Mouse (Mus musculus) intestine, postnatal 0 days (tissue): Measurements from ENCODE around the gene Cript. TPM values are rescaled to one million over a fixed set of nuclear protein-coding genes. Genes with fewer than 3 reads are reported as not detected.

Experiments
- ATAC-seq: fragments of 200-750 bp; cut with Nextera tagmentation; 2 replicates; pipeline ENCODE4 v1.8.0; 2017; ENCODE audit warnings: mild to moderate bottlenecking, moderate TSS enrichment, moderate library complexity
- H3K27ac ChIP-seq: fragments of 300-500 bp; sonication (generic); 2 replicates; pipeline ENCODE4 v1.5.1; 2014; ENCODE audit warnings: mild to moderate bottlenecking, low read depth, low read length, moderate library complexity
- H3K27me3 ChIP-seq: fragments of 300-500 bp; sonication (generic); replicated peaks from 2 replicates; pipeline ENCODE4 v1.6.1; 2014; ENCODE audit warnings: low read length, mixed read lengths; ENCODE audit not compliant: control insufficient read depth, insufficient read depth
- H3K36me3 ChIP-seq: fragments of 300-500 bp; sonication (generic); 2 replicates; pipeline ENCODE4 v1.6.1; 2014; ENCODE audit warnings: mild to moderate bottlenecking, moderate library complexity; ENCODE audit not compliant: control insufficient read depth, insufficient read depth
- H3K4me1 ChIP-seq: fragments of 300-500 bp; sonication (generic); replicated peaks from 2 replicates; pipeline ENCODE4 v1.6.1; 2014; ENCODE audit warnings: antibody characterized with exemption, low read length, mixed read lengths; ENCODE audit not compliant: control insufficient read depth, insufficient read depth
- H3K4me2 ChIP-seq: fragments of 300-500 bp; sonication (generic); replicated peaks from 2 replicates; pipeline ENCODE4 v1.6.1; 2014; ENCODE audit warnings: low read depth, mild to moderate bottlenecking, moderate library complexity
- H3K4me3 ChIP-seq: fragments of 300-500 bp; sonication (generic); 2 replicates; pipeline ENCODE4 v1.5.1; 2014; ENCODE audit warnings: low read depth, low read length
- H3K9ac ChIP-seq: fragments of 300-500 bp; sonication (generic); 2 replicates; pipeline ENCODE4 v1.6.1; 2014; ENCODE audit warnings: mild to moderate bottlenecking, low read depth, low read length
- H3K9me3 ChIP-seq: fragments of 300-500 bp; sonication (generic); 2 replicates; pipeline ENCODE4 v1.6.1; 2016; ENCODE audit warnings: mixed run types; ENCODE audit not compliant: control insufficient read depth
- CTCF ChIP-seq: sonication (generic); IDR thresholded peaks from 2 replicates; pipeline ENCODE4 v1.5.1; 2016; ENCODE audit warnings: low read depth, mild to moderate bottlenecking, control low read depth, antibody characterized with exemption, moderate library complexity
- WGBS: fragments of 180-500 bp; shearing (Covaris S2); extraction: QIAGEN DNeasy Blood & Tissue Kit; methylation state at CpG from one replicate; pipeline ENCODE4 v1.1.7; 2014; 5-methylcytosine and 5-hydroxymethylcytosine counted together
- polyA plus RNA-seq: library from polyadenylated mRNA; unstranded; fragments of >200 nt; fragmentation: Nextera tagmentation; extraction: Ambion mirVana; gene quantifications from 2 replicates; pipeline ENCODE4 v1.2.1, GENCODE M21; 2015

Cript gene
- polyA plus RNA-seq, 1 experiment from 2014 or later: 192 TPM

GRCm38 (mm10) chr17:87080724-87081123, 55.4 kb downstream of the Cript start:
- H3K27ac ChIP-seq: no peak overlapping the region
- no peaks in the 10 kb centered on the region for H3K9me3 ChIP-seq
- H3K27me3 ChIP-seq: no peaks in the 10 kb centered on the region
- 85% methylated on average over 7 of the region's 7 CpGs for WGBS
- H3K4me3 ChIP-seq: no peak overlapping the region
- no peak for TF ChIP-seq CTCF
- H3K4me2 ChIP-seq: no peak overlapping the region
- no peaks in the 10 kb centered on the region for H3K36me3 ChIP-seq
- ATAC-seq: no peak
- H3K4me1 ChIP-seq: no peaks in the 10 kb centered on the region
- no peak overlapping the region for H3K9ac ChIP-seq

GRCm38 (mm10) chr17:87082547-87082946, 57.2 kb downstream of the Cript start:
- 74% methylated on average over 4 of the region's 4 CpGs for WGBS
- no peaks in the 10 kb centered on the region for H3K27me3 ChIP-seq
- no peak overlapping the region for H3K4me3 ChIP-seq
- no peaks in the 10 kb centered on the region for H3K4me1 ChIP-seq
- no peak overlapping the region for H3K4me2 ChIP-seq
- no peaks in the 10 kb centered on the region for H3K9me3 ChIP-seq
- TF ChIP-seq CTCF: no peak
- no peak for ATAC-seq
- no peak overlapping the region for H3K27ac ChIP-seq
- no peak overlapping the region for H3K9ac ChIP-seq
- H3K36me3 ChIP-seq: no peaks in the 10 kb centered on the region

- ATAC-seq: no peak
- no peak for TF ChIP-seq CTCF
- Histone ChIP-seq H3K36me3 (no peaks in the 10 kb centered on the region), H3K4me1 (no peaks in the 10 kb centered on the region), H3K9me3 (no peaks in the 10 kb centered on the region), H3K4me3 (no peak overlapping the region), H3K9ac (no peak overlapping the region), H3K4me2 (no peak overlapping the region), H3K27ac (no peak overlapping the region), H3K27me3 (no peaks in the 10 kb centered on the region)
- 86% methylated on average over 5 of the region's 5 CpGs for WGBS
Observed at GRCm38 (mm10) chr17:87083671-87084070, 58.3 kb downstream of the Cript start.

Other genes starting within 250 kb of the Cript start
- gene Tmem247, start 108.2 kb upstream of the Cript start, polyA plus RNA-seq: not detected in 2 replicates
- not detected in 2 replicates for gene Atp6v1e2, start 77.7 kb upstream of the Cript start, polyA plus RNA-seq
- gene Rhoq, start 62.5 kb upstream of the Cript start, polyA plus RNA-seq: 7.3 and 7.6 TPM in 2 replicates
- 42.6 and 43.8 TPM in 2 replicates for gene Pigf, start 144 bp upstream of the Cript start, polyA plus RNA-seq
- gene Socs5, start 82.1 kb downstream of the Cript start, polyA plus RNA-seq: 3.9 and 4.6 TPM in 2 replicates
- 220 and 231 TPM in 2 replicates for gene Mcfd2, start 240.4 kb downstream of the Cript start, polyA plus RNA-seq